Mouse (Mus musculus) limb, embryonic 14.5 days (tissue): ENCODE data around the gene Phgr1. TPM values are rescaled to one million over a fixed set of nuclear protein-coding genes. Genes with fewer than 3 reads are reported as not detected.

ENCODE experiments used
- ATAC-seq: fragments of 200-750 bp; cut with Nextera tagmentation; 2 replicates; pipeline ENCODE4 v1.8.0; 2017; ENCODE audit warnings: low read depth, moderate number of reproducible peaks, moderate TSS enrichment; ENCODE audit not compliant: low FRiP score
- DNase-seq: peaks from one replicate; pipeline ENCODE4 v3.0.0-alpha.2; 2015; ENCODE audit warnings: low spot score
- H3K27ac ChIP-seq: fragments of 300-500 bp; sonication (generic); replicated peaks from 2 replicates; pipeline ENCODE4 v1.5.1; 2014; ENCODE audit warnings: low read depth, mild to moderate bottlenecking, low read length, moderate library complexity, mixed read lengths
- H3K27me3 ChIP-seq: fragments of 300-500 bp; sonication (generic); 2 replicates; pipeline ENCODE4 v1.6.1; 2014; ENCODE audit warnings: low read length, mixed read lengths; ENCODE audit not compliant: control insufficient read depth, insufficient read depth
- H3K36me3 ChIP-seq: fragments of 300-500 bp; sonication (generic); 2 replicates; pipeline ENCODE4 v1.6.1; 2014; ENCODE audit warnings: mild to moderate bottlenecking, low read length, moderate library complexity, mixed read lengths; ENCODE audit not compliant: control insufficient read depth, insufficient read depth
- H3K4me1 ChIP-seq: fragments of 300-500 bp; sonication (generic); 2 replicates; pipeline ENCODE4 v1.6.1; 2014; ENCODE audit warnings: antibody characterized with exemption, low read length, mixed read lengths; ENCODE audit not compliant: control insufficient read depth, insufficient read depth
- H3K4me2 ChIP-seq: fragments of 300-500 bp; sonication (generic); replicated peaks from 2 replicates; pipeline ENCODE4 v1.6.1; 2014; ENCODE audit warnings: low read depth, mild to moderate bottlenecking, low read length, moderate library complexity; ENCODE audit not compliant: severe bottlenecking
- H3K4me3 ChIP-seq: fragments of 300-500 bp; sonication (generic); replicated peaks from 2 replicates; pipeline ENCODE4 v1.5.1; 2014; ENCODE audit warnings: low read length
- H3K9ac ChIP-seq: fragments of 300-500 bp; sonication (generic); 2 replicates; pipeline ENCODE4 v1.6.1; 2014; ENCODE audit warnings: mild to moderate bottlenecking, low read depth, low read length, moderate library complexity; ENCODE audit not compliant: severe bottlenecking
- H3K9me3 ChIP-seq: fragments of 300-500 bp; sonication (generic); 2 replicates; pipeline ENCODE4 v1.6.1; 2016; ENCODE audit warnings: low read length; ENCODE audit not compliant: control insufficient read depth
- POLR2A ChIP-seq: fragments of 200-500 bp; IDR thresholded peaks from 2 replicates; pipeline ENCODE4 v1.8.0; 2012; ENCODE audit warnings: inconsistent platforms, mild to moderate bottlenecking, moderate library complexity, borderline replicate concordance; ENCODE audit not compliant: insufficient read depth, insufficient read length; ENCODE audit errors: extremely low read depth
- WGBS: fragments of 180-500 bp; shearing (Covaris S2); extraction: QIAGEN DNeasy Blood & Tissue Kit; methylation state at CpG from one replicate; pipeline ENCODE4 v1.1.7; 2014; 5-methylcytosine and 5-hydroxymethylcytosine counted together
- polyA plus RNA-seq, 2 experiments: library from polyadenylated mRNA; depleted of rRNA in 1 of 2; stranded (reverse) in 1 of 2; unstranded in 1 of 2; fragments of >200 nt; fragmentation: Nextera tagmentation in 1 of 2; extraction: Ambion mirVana in 1 of 2; gene quantifications; 2 replicates each; pipeline versions ENCODE4 v1.2.1 to v1.2.3; 2012 to 2014

The Phgr1 gene
- 1.00 TPM in 1 of 2 replicates, not detected in the other for polyA plus RNA-seq (2012; rRNA removed)
- polyA plus RNA-seq (2014; fragmentation: Nextera tagmentation; extraction: Ambion mirVana) = not detected in 2 replicates

DNA sequence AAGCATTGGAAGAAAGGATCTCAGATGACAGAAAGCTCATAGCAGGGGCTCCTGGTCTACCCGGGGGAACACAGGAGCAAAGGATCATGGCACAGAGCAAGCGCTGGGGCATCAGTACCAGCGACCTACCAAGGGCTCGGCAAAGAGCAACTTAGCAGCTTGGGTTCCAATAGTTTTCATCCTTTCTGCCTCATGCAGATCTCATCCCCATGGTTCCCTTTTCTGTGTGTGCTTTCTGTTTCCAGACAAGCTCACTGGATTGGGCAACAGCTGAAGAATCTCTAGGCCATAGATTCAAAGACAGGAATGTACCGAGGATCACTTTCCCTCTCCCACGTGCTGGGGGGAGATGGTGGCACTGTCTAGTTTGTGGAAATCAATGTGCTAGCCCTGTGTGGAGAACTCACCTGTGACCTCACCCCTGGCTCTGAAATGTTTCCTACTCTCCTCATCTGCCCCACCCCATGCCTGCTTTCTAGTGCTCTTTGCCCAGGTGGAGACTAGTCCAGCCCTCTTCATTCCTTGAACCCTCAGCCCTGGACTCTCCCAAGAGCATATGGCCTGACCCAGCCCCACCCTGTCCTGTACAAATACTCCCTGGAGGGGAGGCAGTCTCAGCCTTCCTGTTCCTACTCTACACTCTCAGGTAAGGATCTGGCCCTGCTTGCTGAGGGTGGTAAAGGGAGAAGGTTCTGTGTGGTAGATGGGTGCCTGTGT is at the start of gene Phgr1:
Gene Phgr1, plus strand, starts transcription at position 612 of the 717 bp plus-strand sequence.
- Histone ChIP-seq H3K9ac (no peak within 1 kb of the TSS), H3K9me3 (no peaks in the 10 kb centered on the region), H3K4me3 (no peak within 1 kb of the TSS), H3K27me3 (no peaks in the 10 kb centered on the region), H3K4me2 (no peak within 1 kb of the TSS), H3K27ac (no peak within 1 kb of the TSS), H3K4me1 (no peaks in the 10 kb centered on the region), H3K36me3 (no peaks in the 10 kb centered on the region)
- DNase-seq = no peak
- TF ChIP-seq POLR2A = no peak
- ATAC-seq = no peak
- 82% methylated on average over 6 of the region's 6 CpGs for WGBS

DNA sequence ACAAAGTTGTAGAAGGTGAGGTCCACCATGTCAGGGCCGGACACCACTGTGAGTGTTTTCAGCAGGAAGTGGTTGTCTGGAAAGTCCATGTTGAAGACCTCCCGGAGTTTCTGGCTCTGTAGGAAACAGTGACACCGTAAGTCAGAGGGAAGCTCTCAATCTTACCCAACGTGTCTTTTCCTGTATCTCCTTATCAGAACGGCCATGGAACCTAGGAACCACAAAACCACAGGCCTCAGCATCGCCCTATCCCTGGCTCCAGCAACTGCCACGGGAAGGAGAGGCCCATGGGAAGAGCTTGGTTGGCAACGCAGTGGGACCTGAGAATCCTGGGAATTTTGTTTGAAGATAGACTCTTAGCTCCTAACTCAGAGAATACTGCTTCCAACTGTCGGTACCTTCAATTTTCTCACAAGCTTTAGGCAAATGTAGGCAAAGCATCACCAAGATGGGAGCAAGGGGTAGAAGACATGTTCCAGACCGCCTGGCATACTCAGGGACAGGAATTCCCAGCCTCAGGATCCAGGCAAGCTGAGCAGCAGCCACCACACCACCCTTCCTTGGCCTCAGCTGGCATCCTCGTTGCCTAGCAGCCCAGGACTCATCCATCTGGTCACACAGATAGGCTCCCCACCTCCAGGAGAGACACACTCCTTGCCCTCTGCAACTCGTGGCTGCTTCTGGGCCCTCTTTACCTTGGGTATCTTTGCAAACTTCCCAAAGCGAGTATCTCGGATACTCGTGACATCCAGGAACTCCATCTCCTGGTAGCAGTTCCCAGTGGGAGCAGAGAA is 48.7 kb upstream of the Phgr1 start:
- Histone ChIP-seq H3K27me3 (no peaks in the 10 kb centered on the region), H3K9me3 (no peaks in the 10 kb centered on the region), H3K9ac (no peak overlapping the region), H3K4me1 (peaks cover 8% of the 10 kb centered on the region), H3K36me3 (no peaks in the 10 kb centered on the region), H3K27ac (no peak overlapping the region), H3K4me2 (no peak overlapping the region), H3K4me3 (no peak overlapping the region)
- 80% methylated on average over 15 of the region's 15 CpGs for WGBS
- ATAC-seq (no peak), DNase-seq (no peak)
- no peak for TF ChIP-seq POLR2A

DNA sequence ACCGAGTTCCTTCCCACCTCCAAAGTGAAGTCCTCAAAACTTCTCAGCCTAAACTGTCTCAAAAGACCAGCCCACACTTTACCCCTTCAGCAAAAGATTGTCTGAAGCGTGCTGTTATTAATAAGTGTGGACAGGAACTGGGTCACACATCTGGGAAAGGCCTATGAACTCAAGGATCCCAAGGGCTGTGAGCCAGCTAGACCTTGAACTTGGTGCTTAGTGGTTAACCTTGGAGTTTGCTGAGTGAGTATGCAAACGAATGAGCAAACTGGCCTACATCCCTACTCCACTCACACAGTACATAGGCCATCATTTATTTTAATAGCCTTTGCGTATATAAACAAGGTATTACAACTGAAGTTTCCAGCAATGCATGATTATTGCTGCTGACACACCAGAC is 47.1 kb upstream of the Phgr1 start:
- peaks cover 10% of the 10 kb centered on the region for H3K4me1 ChIP-seq
- no peak overlapping the region for H3K4me3 ChIP-seq
- ATAC-seq = no peak
- no peak overlapping the region for H3K4me2 ChIP-seq
- DNase-seq = no peak
- 0 out of 2 replicates have a peak, but pooled peaks cover 4% of the 10 kb centered on the region for H3K27me3 ChIP-seq
- H3K9me3 ChIP-seq = no peaks in the 10 kb centered on the region
- no peak overlapping the region for H3K27ac ChIP-seq
- H3K36me3 ChIP-seq = no peaks in the 10 kb centered on the region
- WGBS = 80% methylated on average over 4 of the region's 4 CpGs
- no peak overlapping the region for H3K9ac ChIP-seq
- TF ChIP-seq POLR2A = no peak

DNA sequence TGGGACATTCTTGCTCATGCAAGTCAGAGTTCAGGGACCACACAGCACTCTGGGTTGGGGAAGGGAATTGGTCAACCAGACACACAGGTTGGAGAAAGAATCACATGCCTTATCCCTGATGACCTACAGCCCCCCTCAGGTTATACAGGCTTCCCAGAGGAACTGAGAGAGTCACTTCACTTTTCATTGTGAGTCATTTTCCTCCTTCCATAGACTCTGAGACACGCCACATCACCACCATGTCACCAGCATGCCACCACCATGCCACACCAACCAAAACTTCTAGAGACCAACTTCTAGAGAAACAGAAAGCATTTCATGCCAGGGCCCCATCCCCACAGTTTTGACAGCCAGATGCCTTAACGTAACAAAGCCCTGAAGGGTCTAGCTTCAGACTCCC is 45.7 kb upstream of the Phgr1 start:
- TF ChIP-seq POLR2A = no peak
- no peak overlapping the region for H3K27ac ChIP-seq
- no peak for ATAC-seq
- H3K4me1 ChIP-seq = peaks cover 10% of the 10 kb centered on the region
- no peak for DNase-seq
- 79% methylated on average over 2 of the region's 2 CpGs for WGBS
- no peaks in the 10 kb centered on the region for H3K36me3 ChIP-seq
- H3K9me3 ChIP-seq = no peaks in the 10 kb centered on the region
- H3K27me3 ChIP-seq = 0 out of 2 replicates have a peak, but pooled peaks cover 4% of the 10 kb centered on the region
- H3K4me3 ChIP-seq = no peak overlapping the region
- H3K9ac ChIP-seq = no peak overlapping the region
- no peak overlapping the region for H3K4me2 ChIP-seq

DNA sequence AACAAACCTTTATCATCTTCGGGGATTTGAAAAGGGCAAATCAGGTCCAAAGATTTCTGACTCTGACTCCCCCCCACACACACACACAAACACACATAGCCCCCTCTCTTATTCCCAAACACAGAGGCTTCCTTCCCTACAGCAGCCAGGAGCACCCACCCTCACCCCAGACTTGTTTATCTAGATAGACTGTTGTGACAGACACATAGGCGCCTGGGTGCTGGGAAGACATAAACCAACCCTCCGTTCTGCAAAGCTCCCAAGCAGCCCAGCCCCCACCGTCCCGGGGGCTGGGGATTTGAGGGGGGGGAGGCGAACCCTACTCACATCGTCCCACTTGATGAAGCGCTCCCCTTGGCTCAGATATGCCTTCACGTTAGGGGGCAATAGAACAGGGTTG is 44.7 kb upstream of the Phgr1 start:
- DNase-seq (no peak), ATAC-seq (no peak)
- no peak overlapping the region; the same call in 1 of the 2 replicates for H3K9ac ChIP-seq
- 0 out of 2 replicates have a peak overlapping the region, but pooled peaks have one; percentile 5 for H3K4me2 ChIP-seq
- H3K36me3 ChIP-seq = no peaks in the 10 kb centered on the region
- H3K9me3 ChIP-seq = no peaks in the 10 kb centered on the region
- H3K27me3 ChIP-seq = 0 out of 2 replicates have a peak, but pooled peaks cover 4% of the 10 kb centered on the region
- no peak overlapping the region for H3K27ac ChIP-seq
- WGBS = 26% methylated on average over 9 of the region's 9 CpGs
- no peak for TF ChIP-seq POLR2A
- H3K4me1 ChIP-seq = peaks cover 10% of the 10 kb centered on the region
- no peak overlapping the region for H3K4me3 ChIP-seq
